Mouse (Mus musculus): ENCODE measurements around the gene Ablim2.

DNA sequence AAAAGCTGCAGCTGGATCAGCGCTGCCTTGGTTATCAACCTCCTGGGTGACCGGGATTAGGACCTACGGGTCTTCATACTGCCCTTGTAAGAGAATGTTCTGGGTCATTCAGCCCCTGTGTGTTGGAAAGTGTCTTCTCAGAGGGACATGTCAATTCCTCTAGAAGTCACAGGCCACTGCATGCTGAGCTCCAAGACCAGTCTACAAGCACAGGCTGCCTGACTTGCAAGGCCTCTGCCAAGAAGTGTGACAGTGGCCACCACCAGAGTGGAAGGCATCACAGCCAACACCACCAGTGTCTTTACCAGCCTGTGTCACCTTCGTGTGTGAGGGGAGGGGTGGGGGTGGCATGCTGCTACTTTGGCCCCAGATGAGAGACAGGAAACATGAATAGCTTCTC is 1.7 kb upstream of the Ablim2 start:
- TF ChIP-seq POLR2A (IDR thresholded peaks at IDR 0.05; ENCODE audit: borderline replicate concordance, low read depth, low read length): no peak
- no peak for TF ChIP-seq CTCF (IDR thresholded peaks at IDR 0.05; ENCODE audit: low read depth, low read length)
